Mouse (Mus musculus): ENCODE measurements around the gene Spx. TPM values are rescaled to one million over a fixed set of nuclear protein-coding genes. Genes with fewer than 3 reads are reported as not detected.

Gene Spx
- polyA plus RNA-seq, 1 experiment from 2014 or later, result 0.83 TPM

DNA sequence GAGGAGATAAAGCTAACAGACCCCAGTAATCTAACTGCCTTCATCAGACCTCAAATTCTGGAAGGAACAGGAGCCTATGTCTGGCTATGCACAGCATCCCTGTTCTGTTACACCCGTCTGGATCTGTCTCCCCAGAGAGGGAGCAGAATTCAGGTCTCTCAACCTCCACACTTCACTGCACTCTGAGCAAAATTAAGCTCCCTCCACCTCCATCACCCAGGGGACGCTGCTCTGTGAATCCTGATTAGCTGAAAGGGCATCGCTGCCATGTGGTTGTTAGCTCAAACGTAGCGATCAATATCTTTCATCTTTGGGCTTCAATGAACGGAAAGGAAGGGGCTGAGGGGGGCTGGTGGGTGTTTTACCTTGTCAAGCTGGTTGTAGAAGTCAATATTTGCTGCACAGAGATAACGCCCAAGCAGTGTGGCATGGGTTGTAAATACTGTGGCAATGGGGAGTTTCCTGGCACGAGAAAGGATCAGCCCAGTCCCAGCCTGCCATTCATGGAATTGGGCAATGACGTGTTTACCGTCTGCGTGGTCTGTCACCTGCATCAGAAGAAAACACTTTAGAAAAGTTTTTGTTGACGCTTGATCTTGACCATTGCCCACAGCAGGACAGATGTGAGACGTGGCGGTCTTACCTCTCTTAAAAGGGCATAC, 45.9 kb downstream of the Spx start:
- Histone ChIP-seq H3K4me1 (no peaks in the 10 kb centered on the region), H3K36me3 (no peaks in the 10 kb centered on the region), H3K9me3 (no peaks in the 10 kb centered on the region), H3K4me3 (no peak overlapping the region), H3K27me3 (ENCODE audit: insufficient read depth, poor library complexity, severe bottlenecking) (no peaks in the 10 kb centered on the region), H3K27ac (no peak overlapping the region)
- DNase-seq (ENCODE audit: low spot score), result no peak
- WGBS, result 74% methylated on average over 14 of the region's 14 CpGs

DNA sequence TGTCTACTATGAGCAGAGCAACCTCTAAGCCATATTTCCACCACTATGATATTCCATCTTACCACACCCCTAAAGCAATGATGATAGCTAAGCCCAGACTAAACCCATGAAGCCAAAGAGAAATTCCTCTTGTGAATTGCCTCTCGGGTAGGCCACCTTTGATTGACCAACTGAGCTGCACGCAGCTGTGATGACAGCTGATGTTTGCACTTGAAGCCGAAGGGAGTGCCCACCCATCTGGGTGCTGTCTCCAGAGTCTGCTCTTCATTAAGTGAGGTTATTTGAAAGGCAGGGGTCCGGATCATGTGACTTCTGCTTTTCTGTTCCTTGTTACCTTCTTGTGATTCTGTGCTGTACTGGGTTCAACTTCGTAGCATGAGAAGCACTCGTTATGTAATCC, 49.0 kb downstream of the Spx start:
- H3K27me3 ChIP-seq (ENCODE audit: insufficient read depth, poor library complexity, severe bottlenecking), result no peaks in the 10 kb centered on the region
- H3K36me3 ChIP-seq, result no peaks in the 10 kb centered on the region
- no peak for DNase-seq (ENCODE audit: low spot score)
- H3K4me1 ChIP-seq, result no peaks in the 10 kb centered on the region
- H3K27ac ChIP-seq, result no peak overlapping the region
- H3K9me3 ChIP-seq, result no peaks in the 10 kb centered on the region
- H3K4me3 ChIP-seq, result no peak overlapping the region
- 71% methylated on average over 6 of the region's 6 CpGs for WGBS

Other genes with a start within 250 kb of the Spx start
- gene Slco1a6, start 204.9 kb upstream of the Spx start, polyA plus RNA-seq (2016; fragmentation: Nextera tagmentation; extraction: Ambion mirVana), result not detected in 2 replicates
- gene Iapp, start 115.0 kb upstream of the Spx start, polyA plus RNA-seq (2016; fragmentation: Nextera tagmentation; extraction: Ambion mirVana), result 1.0 TPM in 1 of 2 replicates, not detected in the other
- 0.08 TPM in 1 of 2 replicates, not detected in the other for gene Slco1a5, start 90.5 kb upstream of the Spx start, polyA plus RNA-seq (2016; fragmentation: Nextera tagmentation; extraction: Ambion mirVana)
- 13.8 and 14.3 TPM in 2 replicates for gene Pyroxd1, start 67.8 kb upstream of the Spx start, polyA plus RNA-seq (2016; fragmentation: Nextera tagmentation; extraction: Ambion mirVana)
- 27.9 and 28.0 TPM in 2 replicates for gene Recql, start 26.4 kb upstream of the Spx start, polyA plus RNA-seq (2016; fragmentation: Nextera tagmentation; extraction: Ambion mirVana)
- 100 and 102 TPM in 2 replicates for gene Golt1b, start 26.2 kb upstream of the Spx start, polyA plus RNA-seq (2016; fragmentation: Nextera tagmentation; extraction: Ambion mirVana)
- 0.05 and 1.4 TPM in 2 replicates for gene Gys2, start 59.7 kb downstream of the Spx start, polyA plus RNA-seq (2016; fragmentation: Nextera tagmentation; extraction: Ambion mirVana)
- 470 and 619 TPM in 2 replicates for gene Ldhb, start 94.5 kb downstream of the Spx start, polyA plus RNA-seq (2016; fragmentation: Nextera tagmentation; extraction: Ambion mirVana)
- 0.70 and 1.4 TPM in 2 replicates for gene Kcnj8, start 158.2 kb downstream of the Spx start, polyA plus RNA-seq (2016; fragmentation: Nextera tagmentation; extraction: Ambion mirVana)